ENCODE assay signal across 21 mouse cellular contexts in genomic region chr6:91097879-91098278, GRCm38 (mm10).
"Had no signal": no experiment of that assay in that cellular context is flagged by ENCODE, and none has a peak within 500 bp of the region (broad histone marks: within the 10 kb centered on the region; RNA-seq: fewer than 3 reads in every experiment).

No protein-coding gene starts in this region.

- H3K27ac ChIP-seq: liver, embryonic 14.5 days; lung, embryonic 15.5 days; macrophage; midbrain, embryonic 10.5 days; neural tube, embryonic 13.5 days; neural tube, embryonic 15.5 days; stomach, embryonic 15.5 days; stomach, postnatal 0 days had no signal

- H3K27me3 ChIP-seq: lung, embryonic 15.5 days; megakaryocyte, embryonic 14.5 days; neural tube, embryonic 13.5 days; neural tube, embryonic 15.5 days; stomach, embryonic 15.5 days had no signal

- H3K9me3 ChIP-seq: lung, embryonic 15.5 days; midbrain, embryonic 10.5 days; neural tube, embryonic 13.5 days; neural tube, embryonic 15.5 days; stomach, embryonic 15.5 days had no signal

- DNase-seq: lung, adult 2 months; lung, postnatal 14 days; lung, postnatal 36 days; midbrain, embryonic 14.5 days; right cerebral cortex, adult 18-20 months; right cerebral cortex, postnatal 25 days; thymus, adult 2 months; thymus, postnatal 25 days; thymus, postnatal 4 days had no signal

- H3K4me2 ChIP-seq: lung, embryonic 15.5 days; neural tube, embryonic 13.5 days; neural tube, embryonic 15.5 days; stomach, embryonic 15.5 days had no signal

- ATAC-seq: lung, postnatal 0 days; midbrain, embryonic 16.5 days had no signal

- H3K4me3 ChIP-seq: lung, embryonic 15.5 days; megakaryocyte, embryonic 14.5 days; midbrain, embryonic 10.5 days; myocyte; neural tube, embryonic 13.5 days; neural tube, embryonic 15.5 days; stomach, embryonic 15.5 days had no signal

- H3K36me3 ChIP-seq: stomach, embryonic 15.5 days had no signal

- H3K9ac ChIP-seq: liver, embryonic 14.5 days; lung, embryonic 15.5 days; neural tube, embryonic 13.5 days; neural tube, embryonic 15.5 days; stomach, embryonic 15.5 days had no signal

- H3K4me1 ChIP-seq: lung, embryonic 15.5 days; midbrain, embryonic 10.5 days; neural tube, embryonic 13.5 days; neural tube, embryonic 15.5 days; stomach, embryonic 15.5 days had no signal
